Mouse (Mus musculus) lung, embryonic 16.5 days (tissue): ENCODE data around the gene St3gal2. TPM values are rescaled to one million over a fixed set of nuclear protein-coding genes. Genes with fewer than 3 reads are reported as not detected.
A peak's percentile ranks its signal among the peaks of the same experiment; 100 is the strongest.
"Not testable (repeated sequence)": the region's sequence is repeated elsewhere in the genome, so short reads cannot be mapped to it uniquely, and the experiment has no call there.

Experiments used
- ATAC-seq: fragments of 200-750 bp; cut with Nextera tagmentation; 2 replicates; pipeline ENCODE4 v1.8.0; 2017; ENCODE audit warnings: low read depth, mild to moderate bottlenecking, moderate library complexity
- H3K27ac ChIP-seq: fragments of 300-500 bp; sonication (generic); 2 replicates; pipeline ENCODE4 v1.5.1; 2014; ENCODE audit warnings: mild to moderate bottlenecking, control low read depth, low read length
- H3K27me3 ChIP-seq: fragments of 300-500 bp; sonication (generic); 2 replicates; pipeline ENCODE4 v1.6.1; 2014; ENCODE audit warnings: low read depth, low read length, mixed read lengths; ENCODE audit not compliant: control insufficient read depth, insufficient read depth
- H3K36me3 ChIP-seq: fragments of 300-500 bp; sonication (generic); 2 replicates; pipeline ENCODE4 v1.6.1; 2014; ENCODE audit warnings: low read length; ENCODE audit not compliant: control insufficient read depth, insufficient read depth
- H3K4me1 ChIP-seq: fragments of 300-500 bp; sonication (generic); replicated peaks from 2 replicates; pipeline ENCODE4 v1.6.1; 2014; ENCODE audit warnings: low read length, mixed read lengths; ENCODE audit not compliant: control insufficient read depth, insufficient read depth
- H3K4me2 ChIP-seq: fragments of 300-500 bp; sonication (generic); 2 replicates; pipeline ENCODE4 v1.6.1; 2014; ENCODE audit warnings: low read depth, low read length, control low read depth
- H3K4me3 ChIP-seq: fragments of 300-500 bp; sonication (generic); 2 replicates; pipeline ENCODE4 v1.5.1; 2014; ENCODE audit warnings: mild to moderate bottlenecking, low read length, control low read depth
- H3K9ac ChIP-seq: fragments of 300-500 bp; sonication (generic); 2 replicates; pipeline ENCODE4 v1.6.1; 2014; ENCODE audit warnings: low read length, control low read depth
- H3K9me3 ChIP-seq: fragments of 300-500 bp; sonication (generic); 2 replicates; pipeline ENCODE4 v1.6.1; 2016; ENCODE audit warnings: low read length; ENCODE audit not compliant: control insufficient read depth
- WGBS: fragments of 180-500 bp; shearing (Covaris S2); extraction: QIAGEN DNeasy Blood & Tissue Kit; methylation state at CpG from one replicate; pipeline ENCODE4 v1.1.7; 2014; 5-methylcytosine and 5-hydroxymethylcytosine counted together
- polyA plus RNA-seq: library from polyadenylated mRNA; unstranded; fragments of >200 nt; fragmentation: Nextera tagmentation; extraction: Ambion mirVana; gene quantifications from 2 replicates; pipeline ENCODE4 v1.2.1, GENCODE M21; 2015

St3gal2 gene
- polyA plus RNA-seq, 1 experiment from 2014 or later: 19.5 TPM

DNA sequence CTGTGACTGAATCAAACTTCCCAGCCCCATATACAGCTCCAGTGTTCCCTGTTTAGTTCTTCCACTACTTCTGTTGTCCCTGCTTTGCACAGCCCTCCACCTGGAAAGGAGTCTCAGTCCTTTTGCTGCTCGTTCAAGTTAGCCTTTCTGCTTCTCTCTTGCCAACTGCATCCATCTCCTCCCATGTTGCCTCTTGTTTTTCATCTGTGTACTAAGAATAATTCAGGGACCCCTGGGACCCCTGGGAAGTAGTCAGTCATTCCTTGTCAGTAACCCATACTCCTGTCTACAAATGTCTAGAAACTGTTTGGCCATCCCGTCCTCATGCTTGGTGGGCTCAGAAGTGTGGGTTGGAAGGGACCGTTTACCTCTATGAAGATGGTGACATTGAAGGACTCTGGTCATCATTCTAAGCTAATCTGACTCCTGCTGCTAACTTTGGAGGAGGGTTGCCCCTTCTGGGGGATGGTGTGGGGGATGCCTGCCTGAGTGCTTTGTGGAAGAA lies 1.1 kb downstream of the St3gal2 start:
- H3K36me3 ChIP-seq: no peaks in the 10 kb centered on the region
- H3K4me2 ChIP-seq: peak overlapping the region; percentile 81
- WGBS: 21% methylated on average over 3 of the region's 3 CpGs
- H3K9ac ChIP-seq: peak overlapping the region; percentile 86
- no peaks in the 10 kb centered on the region for H3K9me3 ChIP-seq
- H3K4me3 ChIP-seq: peak overlapping the region; percentile 84
- ATAC-seq: no peak
- no peaks in the 10 kb centered on the region for H3K27me3 ChIP-seq
- H3K4me1 ChIP-seq: peaks cover 14% of the 10 kb centered on the region
- peak overlapping the region; percentile 13; the same call in 1 of the 2 replicates for H3K27ac ChIP-seq

DNA sequence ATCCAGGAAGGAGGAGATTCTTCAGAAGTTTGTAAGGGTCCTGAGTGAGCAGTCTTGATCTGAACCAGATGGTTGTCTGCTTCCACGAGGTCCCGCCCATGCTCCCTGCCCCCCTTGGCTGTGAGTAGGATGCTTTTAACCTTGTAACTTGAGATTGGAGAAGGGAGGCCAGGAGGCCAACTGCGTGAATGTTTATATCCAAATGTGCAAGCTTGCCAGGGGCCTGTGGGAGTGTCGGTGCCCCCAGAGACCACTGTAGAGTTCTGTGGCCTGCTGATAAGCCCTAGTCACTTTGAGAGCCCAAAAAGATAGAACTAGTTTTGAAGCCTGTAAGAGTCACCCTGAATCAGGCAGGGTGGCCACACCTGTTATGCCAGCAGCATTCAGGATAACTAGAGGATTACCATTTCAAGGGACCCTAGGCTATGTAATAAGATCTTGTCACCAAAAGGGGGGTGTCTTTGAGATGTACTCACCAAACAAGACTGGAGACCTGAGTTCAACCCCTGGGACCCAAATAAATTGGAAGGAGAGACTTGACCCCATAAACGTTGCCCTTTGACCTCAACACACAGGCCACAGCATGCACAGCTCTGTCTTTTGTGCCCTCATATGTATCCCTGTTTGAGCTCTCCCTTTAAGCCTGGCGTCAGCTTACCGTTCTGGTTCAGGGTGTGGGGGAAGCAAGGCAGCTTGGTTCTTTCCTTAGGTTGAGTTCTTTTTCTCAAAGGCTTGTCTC lies 1.9 kb downstream of the St3gal2 start:
- WGBS: 27% methylated on average over 7 of the region's 7 CpGs
- peak; percentile 28; the same call in 1 of the 2 replicates for ATAC-seq
- no peak overlapping the region; the same call in 1 of the 2 replicates for H3K9ac ChIP-seq
- H3K27me3 ChIP-seq: no peaks in the 10 kb centered on the region
- peaks cover 14% of the 10 kb centered on the region for H3K4me1 ChIP-seq
- no peaks in the 10 kb centered on the region for H3K9me3 ChIP-seq
- peak overlapping the region; percentile 81 for H3K4me2 ChIP-seq
- H3K36me3 ChIP-seq: no peaks in the 10 kb centered on the region
- 0 out of 2 replicates have a peak overlapping the region, but pooled peaks have one; percentile 17 for H3K27ac ChIP-seq
- H3K4me3 ChIP-seq: peak overlapping the region; percentile 84

DNA sequence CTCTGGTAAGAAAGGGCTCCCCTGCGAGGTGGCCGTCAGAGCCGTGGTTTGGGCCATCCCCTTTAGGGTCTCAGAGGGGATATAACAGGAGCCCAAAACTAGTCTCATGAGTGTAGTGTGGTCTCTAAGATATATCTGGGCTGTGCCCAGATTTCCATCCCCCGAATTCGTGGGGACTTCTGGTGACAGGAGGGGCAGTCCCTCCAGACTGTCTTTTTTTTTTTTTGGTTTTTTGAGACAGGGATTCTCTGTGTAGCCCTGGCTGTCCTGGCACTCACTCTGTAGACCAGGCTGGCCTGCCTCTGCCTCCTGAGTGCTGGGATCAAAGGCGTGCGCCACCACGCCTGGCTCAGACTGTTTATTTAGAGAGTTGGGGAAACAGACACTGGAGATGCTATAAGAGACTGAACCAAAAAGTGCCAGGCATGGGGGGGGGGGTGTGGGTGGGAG lies 6.0 kb downstream of the St3gal2 start:
- Histone ChIP-seq H3K4me2 (no peak overlapping the region), H3K27me3 (no peaks in the 10 kb centered on the region), H3K9me3 (no peaks in the 10 kb centered on the region), H3K36me3 (no peaks in the 10 kb centered on the region), H3K4me1 (peaks cover 9% of the 10 kb centered on the region), H3K27ac (no peak overlapping the region), H3K4me3 (no peak overlapping the region), H3K9ac (no peak overlapping the region)
- ATAC-seq: no peak
- 73% methylated on average over 8 of the region's 8 CpGs for WGBS

DNA sequence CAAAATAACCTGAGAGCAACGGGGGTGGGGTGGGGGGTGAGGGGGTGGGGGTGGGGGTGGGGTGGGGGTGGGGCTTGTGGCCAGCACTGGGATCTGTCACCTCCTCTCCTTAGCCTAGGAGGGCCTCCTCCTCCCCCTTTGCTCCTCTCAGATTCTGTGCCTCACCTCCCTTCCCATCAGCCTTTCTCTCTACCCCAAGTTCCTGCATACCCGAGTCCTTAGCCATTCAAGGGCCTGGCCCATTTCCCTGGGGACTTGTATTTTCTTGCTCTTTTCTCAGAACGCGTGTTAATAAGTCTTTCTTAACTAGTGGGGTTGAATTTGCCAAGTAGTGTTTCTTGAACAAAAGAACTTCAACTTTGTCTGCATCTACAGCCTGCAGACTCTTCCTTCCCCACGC lies 7.0 kb downstream of the St3gal2 start:
- no peaks in the 10 kb centered on the region for H3K36me3 ChIP-seq
- ATAC-seq: no peak
- H3K9ac ChIP-seq: no peak overlapping the region
- WGBS: 47% methylated on average over 5 of the region's 5 CpGs
- no peak overlapping the region for H3K27ac ChIP-seq
- peaks cover 7% of the 10 kb centered on the region for H3K4me1 ChIP-seq
- H3K27me3 ChIP-seq: no peaks in the 10 kb centered on the region
- no peaks in the 10 kb centered on the region for H3K9me3 ChIP-seq
- H3K4me3 ChIP-seq: no peak overlapping the region
- H3K4me2 ChIP-seq: no peak overlapping the region

DNA sequence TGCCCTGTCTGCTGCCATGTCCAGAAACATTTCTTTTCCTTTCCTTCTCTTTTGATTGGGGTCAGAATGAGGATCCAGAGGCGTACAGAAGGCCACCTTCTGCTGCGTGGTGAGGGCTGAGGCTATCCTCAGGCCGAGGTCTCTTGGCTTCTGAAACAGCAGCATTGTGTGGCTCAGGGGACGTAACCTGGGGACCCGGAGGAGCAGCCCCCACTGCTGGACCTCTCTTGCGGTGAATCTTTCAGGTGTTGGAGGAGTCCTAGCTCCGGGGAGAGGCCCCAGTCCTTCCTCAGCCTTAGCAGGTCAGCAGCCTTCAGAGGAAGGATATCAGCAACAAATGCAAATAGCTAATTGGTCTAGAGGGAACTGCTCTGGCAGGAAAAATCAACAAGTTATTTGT lies 8.7 kb downstream of the St3gal2 start:
- H3K4me2 ChIP-seq: no peak overlapping the region
- peaks cover 9% of the 10 kb centered on the region for H3K4me1 ChIP-seq
- ATAC-seq: no peak
- H3K4me3 ChIP-seq: no peak overlapping the region
- H3K27ac ChIP-seq: no peak overlapping the region
- WGBS: 70% methylated on average over 7 of the region's 7 CpGs
- H3K9me3 ChIP-seq: no peaks in the 10 kb centered on the region
- no peaks in the 10 kb centered on the region for H3K27me3 ChIP-seq
- no peaks in the 10 kb centered on the region for H3K36me3 ChIP-seq
- H3K9ac ChIP-seq: no peak overlapping the region

DNA sequence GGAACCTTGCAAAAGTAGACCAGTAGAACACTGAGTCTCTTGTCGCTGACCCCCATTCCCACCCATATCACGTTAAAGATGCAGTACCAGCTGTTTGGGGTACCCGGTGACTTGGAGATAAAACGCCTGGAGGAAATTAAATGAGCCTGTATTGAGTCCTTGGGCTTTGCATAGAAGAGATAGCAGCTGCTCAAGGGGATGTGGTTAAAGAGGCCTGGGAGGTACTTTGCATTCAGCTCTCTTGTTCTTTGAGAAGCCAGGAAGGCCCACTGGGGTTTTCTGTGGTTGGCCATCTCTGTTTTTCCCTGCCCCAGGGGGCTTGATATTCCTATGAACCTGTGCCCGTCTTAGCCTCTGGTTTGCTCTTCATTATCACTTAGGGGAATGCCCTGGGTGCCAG lies 9.3 kb downstream of the St3gal2 start:
- no peaks in the 10 kb centered on the region for H3K36me3 ChIP-seq
- no peak for ATAC-seq
- WGBS: 69% methylated on average over 5 of the region's 5 CpGs
- H3K9ac ChIP-seq: no peak overlapping the region
- no peak overlapping the region for H3K4me2 ChIP-seq
- H3K4me3 ChIP-seq: no peak overlapping the region
- no peaks in the 10 kb centered on the region for H3K9me3 ChIP-seq
- no peak overlapping the region for H3K27ac ChIP-seq
- peaks cover 9% of the 10 kb centered on the region for H3K4me1 ChIP-seq
- H3K27me3 ChIP-seq: no peaks in the 10 kb centered on the region

DNA sequence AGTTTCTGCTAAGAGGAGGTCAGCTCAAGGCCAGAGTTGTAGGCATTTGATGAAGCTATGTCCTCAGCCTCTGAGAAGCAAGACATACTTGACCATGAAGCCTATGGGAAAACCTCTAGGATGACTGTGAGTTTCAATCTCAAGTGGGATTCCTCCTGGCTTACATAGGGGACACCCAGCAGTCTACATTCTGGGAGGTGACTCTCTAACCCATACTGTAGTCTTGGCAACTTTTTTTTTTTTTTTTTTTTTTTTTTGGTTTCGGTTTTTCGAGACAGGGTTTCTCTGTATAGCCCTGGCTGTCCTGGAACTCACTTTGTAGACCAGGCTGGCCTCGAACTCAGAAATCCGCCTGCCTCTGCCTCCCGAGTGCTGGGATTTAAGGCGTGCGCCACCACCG lies 9.9 kb downstream of the St3gal2 start:
- not testable (repeated sequence) for H3K9me3 ChIP-seq, ATAC-seq, H3K36me3 ChIP-seq, H3K4me1 ChIP-seq, H3K4me3 ChIP-seq, H3K27me3 ChIP-seq, H3K4me2 ChIP-seq, H3K9ac ChIP-seq, H3K27ac ChIP-seq
- WGBS: 87% methylated on average over 8 of the region's 8 CpGs

DNA sequence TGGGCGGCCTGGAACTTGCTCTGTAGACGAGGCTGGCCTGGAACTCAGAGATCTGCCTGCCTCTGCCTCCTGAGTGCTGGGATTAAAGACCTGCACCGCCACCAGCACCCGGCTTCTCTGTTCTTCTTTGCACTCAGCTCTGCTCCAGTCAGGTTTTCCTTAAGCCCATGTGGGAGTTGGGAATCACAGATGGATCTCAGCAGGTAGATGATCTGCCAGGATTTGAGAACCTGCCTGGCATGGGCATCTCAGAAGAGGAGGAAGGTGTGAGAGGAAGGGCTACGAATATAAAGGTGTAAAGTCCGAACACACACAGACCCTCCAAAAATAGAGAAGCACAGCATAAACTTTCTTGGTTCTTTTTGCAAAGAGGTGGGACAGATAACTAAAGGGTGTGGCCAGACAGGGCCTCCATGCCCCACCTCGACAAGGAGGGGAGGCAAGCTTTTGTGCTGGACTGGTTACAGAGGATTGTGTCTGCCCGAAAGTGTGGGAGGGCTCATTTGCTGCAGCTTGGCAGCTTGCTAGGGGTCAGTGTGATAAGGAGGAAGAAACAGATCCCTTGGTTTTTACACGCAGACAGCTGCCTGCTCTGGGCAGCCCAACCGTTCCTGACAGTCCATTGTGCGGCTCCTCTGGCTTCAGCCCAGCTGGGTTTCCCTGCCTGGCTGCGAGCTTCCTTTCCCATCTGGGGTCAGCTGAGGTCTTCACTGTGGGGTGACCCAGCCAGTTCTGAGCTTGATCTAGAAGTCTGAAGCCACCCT lies 11.6 kb downstream of the St3gal2 start:
- Histone ChIP-seq H3K36me3 (no peaks in the 10 kb centered on the region), H3K4me1 (peaks cover 9% of the 10 kb centered on the region), H3K9ac (no peak overlapping the region), H3K4me3 (no peak overlapping the region), H3K27me3 (no peaks in the 10 kb centered on the region), H3K4me2 (no peak overlapping the region), H3K27ac (no peak overlapping the region), H3K9me3 (no peaks in the 10 kb centered on the region)
- peak; percentile 85 for ATAC-seq
- 54% methylated on average over 12 of the region's 12 CpGs for WGBS

DNA sequence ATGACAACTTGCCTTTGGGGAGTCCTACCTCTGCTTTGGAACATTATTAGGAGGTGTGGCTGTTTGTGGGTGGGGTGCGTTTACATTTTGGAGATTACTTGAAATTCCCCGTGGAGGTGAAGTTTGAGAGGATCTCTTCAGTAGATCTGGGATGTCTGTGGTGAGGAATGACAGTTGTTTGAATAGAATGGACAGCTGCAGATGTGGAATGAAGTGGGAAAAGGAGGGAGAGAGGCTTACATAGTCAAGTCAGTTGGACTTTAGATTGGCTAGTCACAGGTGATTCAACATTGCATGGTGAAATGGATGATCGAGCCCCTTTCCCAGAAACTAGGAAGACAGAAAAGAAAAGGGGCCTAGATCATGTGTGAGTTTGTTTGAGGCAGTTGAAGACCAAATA lies 12.7 kb downstream of the St3gal2 start:
- peaks cover 9% of the 10 kb centered on the region for H3K4me1 ChIP-seq
- no peaks in the 10 kb centered on the region for H3K9me3 ChIP-seq
- no peak overlapping the region for H3K27ac ChIP-seq
- WGBS: 64% methylated on average over 3 of the region's 3 CpGs
- H3K27me3 ChIP-seq: no peaks in the 10 kb centered on the region
- H3K9ac ChIP-seq: no peak overlapping the region
- no peak overlapping the region for H3K4me2 ChIP-seq
- no peak for ATAC-seq
- H3K36me3 ChIP-seq: no peaks in the 10 kb centered on the region
- H3K4me3 ChIP-seq: no peak overlapping the region
